Mouse (Mus musculus): Measurements from ENCODE around the gene S100a16. TPM values are rescaled to one million over a fixed set of nuclear protein-coding genes. Genes with fewer than 3 reads are reported as not detected.
A peak's percentile ranks its signal among the peaks of the same experiment; 100 is the strongest.

S100a16 gene
- polyA plus RNA-seq, 1 experiment = 10.9 TPM

DNA sequence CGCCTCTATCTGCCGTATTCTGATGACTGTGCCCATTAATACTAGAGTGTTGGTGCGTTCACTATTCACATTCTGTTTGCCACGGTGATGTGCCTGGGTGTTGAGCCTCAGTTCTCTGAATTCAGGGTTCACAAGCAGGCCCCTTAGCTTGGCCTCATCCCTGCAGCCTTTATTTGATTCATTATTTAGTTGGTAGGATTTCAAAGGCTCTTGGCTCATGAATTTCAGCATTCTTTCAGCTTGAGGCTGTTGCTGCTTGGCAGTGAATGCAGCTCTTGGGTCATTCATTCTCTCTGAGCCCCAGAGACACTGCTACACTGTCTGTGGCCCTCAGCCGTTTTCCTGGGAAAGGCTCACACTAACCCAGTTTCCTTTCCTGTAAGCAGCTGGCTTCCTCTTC is 18.9 kb downstream of the S100a16 start:
- Histone ChIP-seq H3K4me1 (ENCODE audit: control insufficient read depth, insufficient read depth, low read length) (no peaks in the 10 kb centered on the region), H3K4me3 (replicated peaks; ENCODE audit: control insufficient read depth, low read depth, low read length) (no peak overlapping the region), H3K27ac (ENCODE audit: control insufficient read depth, insufficient read depth, low read depth, low read length, poor library complexity) (no peak overlapping the region)
- no peak for TF ChIP-seq CTCF (IDR thresholded peaks at IDR 0.05; ENCODE audit: control insufficient read depth, insufficient read depth, low read length)
- TF ChIP-seq POLR2A (IDR thresholded peaks at IDR 0.05; ENCODE audit: borderline replicate concordance, control insufficient read depth, low read depth, low read length) = no peak
- 77% methylated on average over 5 of the region's 5 CpGs for WGBS

DNA sequence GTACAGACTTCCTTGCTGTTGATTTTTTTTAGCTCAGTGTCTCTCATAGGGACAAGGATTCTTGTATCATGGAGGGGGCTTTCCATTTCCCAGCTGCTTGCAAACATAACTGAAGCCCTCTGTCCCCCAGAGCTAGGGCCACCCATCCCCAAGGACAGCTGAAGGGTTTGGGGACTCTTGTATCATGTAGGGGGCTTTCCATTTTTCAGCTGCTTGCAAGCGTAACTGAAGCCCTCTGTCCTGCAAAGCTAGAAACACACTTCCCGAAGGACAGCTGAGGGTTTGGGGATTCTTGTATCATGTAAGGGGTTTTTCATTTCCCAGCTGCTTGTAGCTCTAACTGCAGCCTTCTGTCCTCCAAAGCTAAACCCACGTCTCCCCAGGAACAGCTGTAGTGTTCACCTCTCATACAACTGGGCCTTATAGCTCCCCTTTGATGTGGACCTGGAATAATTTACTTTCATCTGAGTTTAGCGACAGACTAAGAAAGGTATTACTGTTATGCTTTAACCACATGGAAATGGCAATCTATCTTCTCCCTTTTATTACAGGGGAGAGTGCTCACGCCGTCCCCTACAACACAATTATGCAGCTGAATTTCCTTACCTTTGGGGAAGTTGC is 23.1 kb downstream of the S100a16 start, which contains the start of gene S100a3:
S100a3 (plus strand) TSS at position 571 of the 621 bp plus-strand sequence.
- Histone ChIP-seq H3K4me1 (ENCODE audit: control insufficient read depth, insufficient read depth, low read length) (no peaks in the 10 kb centered on the region), H3K4me3 (replicated peaks; ENCODE audit: control insufficient read depth, low read depth, low read length) (no peak within 1 kb of the TSS), H3K27ac (ENCODE audit: control insufficient read depth, insufficient read depth, low read depth, low read length, poor library complexity) (no peak within 1 kb of the TSS)
- TF ChIP-seq CTCF (IDR thresholded peaks at IDR 0.05; ENCODE audit: control insufficient read depth, insufficient read depth, low read length) = no peak
- TF ChIP-seq POLR2A (IDR thresholded peaks at IDR 0.05; ENCODE audit: borderline replicate concordance, control insufficient read depth, low read depth, low read length) = no peak
- 81% methylated on average over 6 of the region's 6 CpGs for WGBS

GRCm38 (mm10) chr3:90574691-90575090 is 37.6 kb downstream of the S100a16 start:
- TF ChIP-seq POLR2A (IDR thresholded peaks at IDR 0.05; ENCODE audit: borderline replicate concordance, control insufficient read depth, low read depth, low read length) (no peak), CTCF (IDR thresholded peaks at IDR 0.05; ENCODE audit: control insufficient read depth, insufficient read depth, low read length) (no peak)
- no peak overlapping the region for H3K27ac ChIP-seq (ENCODE audit: control insufficient read depth, insufficient read depth, low read depth, low read length, poor library complexity)
- 74% methylated on average over 5 of the region's 5 CpGs for WGBS
- H3K4me3 ChIP-seq (replicated peaks; ENCODE audit: control insufficient read depth, low read depth, low read length) = no peak overlapping the region
- H3K4me1 ChIP-seq (ENCODE audit: control insufficient read depth, insufficient read depth, low read length) = no peaks in the 10 kb centered on the region; the same call in 1 of the 2 replicates

DNA sequence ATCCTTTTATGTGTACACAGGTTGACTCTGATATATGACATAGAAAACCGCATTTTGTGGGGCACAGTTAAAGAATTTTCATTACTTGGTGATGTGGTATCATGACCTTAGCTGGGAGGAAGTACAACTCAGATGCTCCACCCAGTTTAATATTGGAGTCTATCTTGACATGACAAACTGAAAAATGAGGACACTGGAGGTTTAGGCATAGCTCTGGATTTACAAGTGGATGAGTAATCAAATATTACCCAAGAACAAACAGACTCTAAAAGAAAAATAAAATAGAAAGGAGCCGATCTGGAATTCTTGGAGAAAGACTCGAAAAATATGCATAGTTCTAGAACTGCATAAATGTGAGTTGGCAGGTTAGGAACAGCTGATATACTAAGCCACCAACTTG is 38.3 kb downstream of the S100a16 start:
- 71% methylated on average over 3 of the region's 3 CpGs for WGBS
- no peak for TF ChIP-seq POLR2A (IDR thresholded peaks at IDR 0.05; ENCODE audit: borderline replicate concordance, control insufficient read depth, low read depth, low read length)
- TF ChIP-seq CTCF (IDR thresholded peaks at IDR 0.05; ENCODE audit: control insufficient read depth, insufficient read depth, low read length) = no peak
- no peak overlapping the region for H3K27ac ChIP-seq (ENCODE audit: control insufficient read depth, insufficient read depth, low read depth, low read length, poor library complexity)
- no peak overlapping the region for H3K4me3 ChIP-seq (replicated peaks; ENCODE audit: control insufficient read depth, low read depth, low read length)
- no peaks in the 10 kb centered on the region; the same call in 1 of the 2 replicates for H3K4me1 ChIP-seq (ENCODE audit: control insufficient read depth, insufficient read depth, low read length)

DNA sequence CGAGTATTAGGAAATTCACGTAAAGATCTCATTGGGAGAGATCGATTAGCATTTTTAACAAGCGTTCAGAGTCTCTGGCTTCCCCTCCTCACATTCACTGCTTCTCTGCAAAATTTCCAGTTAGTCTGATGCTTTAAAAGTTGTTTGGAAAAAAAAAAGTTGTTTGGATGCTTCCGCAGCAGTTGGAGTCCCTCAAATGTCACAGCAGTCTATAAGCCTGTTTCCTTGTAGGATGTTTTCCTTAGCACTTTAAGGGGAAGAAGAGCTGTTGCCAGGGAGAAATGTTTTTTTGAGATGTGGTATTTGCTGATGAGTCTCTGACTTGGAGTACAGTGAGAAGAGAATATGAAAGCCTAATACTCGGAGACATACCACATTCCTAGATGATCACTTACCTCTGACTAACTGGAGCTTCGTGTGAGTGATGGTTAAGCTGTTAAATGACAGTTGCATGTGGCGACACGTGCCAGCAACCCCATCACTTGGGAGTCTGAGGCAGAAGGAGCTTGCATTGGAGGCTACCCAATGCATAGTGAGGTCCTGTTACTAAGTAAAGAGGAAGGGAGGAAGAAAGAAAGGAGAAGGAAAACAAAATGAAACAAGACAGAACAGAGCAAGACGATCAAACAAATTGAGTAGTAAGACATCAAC is 39.4 kb downstream of the S100a16 start:
- Histone ChIP-seq H3K4me3 (replicated peaks; ENCODE audit: control insufficient read depth, low read depth, low read length) (no peak overlapping the region), H3K27ac (ENCODE audit: control insufficient read depth, insufficient read depth, low read depth, low read length, poor library complexity) (no peak overlapping the region), H3K4me1 (ENCODE audit: control insufficient read depth, insufficient read depth, low read length) (no peaks in the 10 kb centered on the region; the same call in 1 of the 2 replicates)
- no peak for TF ChIP-seq POLR2A (IDR thresholded peaks at IDR 0.05; ENCODE audit: borderline replicate concordance, control insufficient read depth, low read depth, low read length)
- no peak for TF ChIP-seq CTCF (IDR thresholded peaks at IDR 0.05; ENCODE audit: control insufficient read depth, insufficient read depth, low read length)
- WGBS = 78% methylated on average over 10 of the region's 10 CpGs

DNA sequence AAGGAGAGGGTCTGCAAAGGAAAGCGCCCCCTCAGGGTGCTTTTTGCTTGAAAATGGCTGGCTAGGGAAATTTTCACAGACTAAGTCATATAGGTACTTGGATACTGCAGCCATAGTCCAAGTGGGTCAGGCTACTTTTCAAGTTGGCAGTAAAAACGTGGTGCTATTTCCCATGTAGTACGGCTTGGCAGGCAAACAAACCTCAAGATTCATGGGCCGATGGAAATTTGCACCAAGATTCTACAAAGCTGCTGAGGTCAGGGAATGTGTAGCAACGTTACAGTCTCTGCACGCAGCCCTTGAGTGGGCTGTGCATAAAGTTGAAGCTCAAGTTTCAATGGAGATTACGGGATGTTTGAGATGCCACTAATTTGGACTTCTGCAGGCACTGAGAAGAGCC is 42.4 kb downstream of the S100a16 start:
- H3K27ac ChIP-seq (ENCODE audit: control insufficient read depth, insufficient read depth, low read depth, low read length, poor library complexity) = no peak overlapping the region
- H3K4me1 ChIP-seq (ENCODE audit: control insufficient read depth, insufficient read depth, low read length) = no peaks in the 10 kb centered on the region; the same call in 1 of the 2 replicates
- TF ChIP-seq CTCF (IDR thresholded peaks at IDR 0.05; ENCODE audit: control insufficient read depth, insufficient read depth, low read length) = no peak
- TF ChIP-seq POLR2A (IDR thresholded peaks at IDR 0.05; ENCODE audit: borderline replicate concordance, control insufficient read depth, low read depth, low read length) = no peak
- no peak overlapping the region for H3K4me3 ChIP-seq (replicated peaks; ENCODE audit: control insufficient read depth, low read depth, low read length)
- 80% methylated on average over 7 of the region's 7 CpGs for WGBS

GRCm38 (mm10) chr3:90581141-90581540 is 44.1 kb downstream of the S100a16 start:
- Histone ChIP-seq H3K27ac (ENCODE audit: control insufficient read depth, insufficient read depth, low read depth, low read length, poor library complexity) (no peak overlapping the region), H3K4me1 (ENCODE audit: control insufficient read depth, insufficient read depth, low read length) (peaks cover under 1% of the 10 kb centered on the region; the same call in 1 of the 2 replicates), H3K4me3 (replicated peaks; ENCODE audit: control insufficient read depth, low read depth, low read length) (no peak overlapping the region)
- 87% methylated on average over 5 of the region's 5 CpGs for WGBS
- TF ChIP-seq POLR2A (IDR thresholded peaks at IDR 0.05; ENCODE audit: borderline replicate concordance, control insufficient read depth, low read depth, low read length) (no peak), CTCF (IDR thresholded peaks at IDR 0.05; ENCODE audit: control insufficient read depth, insufficient read depth, low read length) (no peak)

DNA sequence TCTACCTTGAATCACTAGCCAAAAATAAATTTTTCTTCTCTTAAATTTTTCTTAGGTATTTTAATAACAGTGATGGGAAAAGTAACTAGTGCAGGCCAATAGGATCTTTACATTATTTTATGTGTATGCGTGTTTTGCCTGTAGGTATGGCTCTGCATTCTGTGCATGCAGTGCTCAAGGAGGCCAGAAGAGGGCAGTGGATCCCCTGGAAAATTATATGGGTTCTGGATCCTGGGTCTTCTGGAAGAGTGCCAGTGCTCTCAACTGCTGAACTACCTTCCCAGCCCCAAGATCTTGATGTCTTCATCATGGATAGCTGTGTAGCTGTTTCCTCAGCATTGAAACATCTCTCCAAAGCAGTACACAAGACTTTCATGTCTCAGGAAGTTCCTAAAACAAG is 45.1 kb downstream of the S100a16 start:
- TF ChIP-seq POLR2A (IDR thresholded peaks at IDR 0.05; ENCODE audit: borderline replicate concordance, control insufficient read depth, low read depth, low read length) (no peak), CTCF (IDR thresholded peaks at IDR 0.05; ENCODE audit: control insufficient read depth, insufficient read depth, low read length) (peak; percentile 26; the same call in 1 of the 2 replicates)
- 91% methylated on average over 1 of the region's 1 CpGs for WGBS

More for the DNA sequence above, 45.1 kb downstream of the S100a16 start:
- Histone ChIP-seq H3K4me1 (ENCODE audit: control insufficient read depth, insufficient read depth, low read length) (peaks cover 4% of the 10 kb centered on the region; the same call in 1 of the 2 replicates), H3K27ac (ENCODE audit: control insufficient read depth, insufficient read depth, low read depth, low read length, poor library complexity) (no peak overlapping the region), H3K4me3 (replicated peaks; ENCODE audit: control insufficient read depth, low read depth, low read length) (no peak overlapping the region)
